7 mouse cellular contexts compared by ENCODE assay signal in genomic region chr11:75189713-75190370, GRCm38 (mm10). TPM values are rescaled to one million over a fixed set of nuclear protein-coding genes. Genes with fewer than 3 reads are reported as not detected.
DNase-seq lines count a peak whose midpoint lies in the region; ATAC-seq and TF ChIP-seq lines count a peak whose summit lies in the region.

No protein-coding gene starts in this region.

- TF ChIP-seq EP300 in lung, postnatal 0 days (IDR thresholded peaks at IDR 0.05) = no peak

- H3K4me3 ChIP-seq in lung, postnatal 0 days (ENCODE audit: low read depth, low read length) = peak overlapping the region; percentile 64
- peak overlapping the region; percentile 91 for H3K4me3 ChIP-seq in embryonic facial prominence, embryonic 15.5 days (replicated peaks)
- H3K4me3 ChIP-seq in intestine, embryonic 15.5 days (replicated peaks) = peak overlapping the region; percentile 79

- H3K9ac ChIP-seq in lung, postnatal 0 days (replicated peaks; ENCODE audit: low read depth) = peak overlapping the region; percentile 45
- peak overlapping the region; percentile 54 for H3K9ac ChIP-seq in embryonic facial prominence, embryonic 15.5 days
- peak overlapping the region; percentile 76 for H3K9ac ChIP-seq in intestine, embryonic 15.5 days

- H3K36me3 ChIP-seq in lung, postnatal 0 days (ENCODE audit: insufficient read depth, low read length) = no peaks in the 10 kb centered on the region
- H3K36me3 ChIP-seq in embryonic facial prominence, embryonic 15.5 days = no peaks in the 10 kb centered on the region
- no peaks in the 10 kb centered on the region for H3K36me3 ChIP-seq in intestine, embryonic 15.5 days

- peak overlapping the region; percentile 89 for H3K4me2 ChIP-seq in lung, postnatal 0 days (replicated peaks; ENCODE audit: low read depth, low read length)
- peak overlapping the region; percentile 85 for H3K4me2 ChIP-seq in embryonic facial prominence, embryonic 15.5 days (replicated peaks)
- peak overlapping the region; percentile 88 for H3K4me2 ChIP-seq in intestine, embryonic 15.5 days (replicated peaks)

- TF ChIP-seq CTCF in lung, postnatal 0 days (IDR thresholded peaks at IDR 0.05) = no peak

- no peak for DNase-seq in lung, postnatal 0 days (ENCODE audit: low spot score)
- DNase-seq in lung, postnatal 25 days (ENCODE audit: low spot score) = no peak
- DNase-seq in neural tube, embryonic 10.5 days (ENCODE audit: extremely low spot score, low spot score) = peak; percentile 26
- no peak for DNase-seq in layer of hippocampus, postnatal 36 days
- no peak for DNase-seq in yolk sac, embryonic 10.5 days (ENCODE audit: low spot score)

- peaks cover 17% of the 10 kb centered on the region; the same call in 1 of the 2 replicates for H3K27me3 ChIP-seq in lung, postnatal 0 days (replicated peaks; ENCODE audit: insufficient read depth, low read length)
- H3K27me3 ChIP-seq in embryonic facial prominence, embryonic 15.5 days = peaks cover 37% of the 10 kb centered on the region
- peaks cover 20% of the 10 kb centered on the region for H3K27me3 ChIP-seq in intestine, embryonic 15.5 days (replicated peaks)

- WGBS in lung, postnatal 0 days = under 1% methylated on average over 22 of the region's 22 CpGs
- 1% methylated on average over 22 of the region's 22 CpGs for WGBS in embryonic facial prominence, embryonic 15.5 days
- WGBS in intestine, embryonic 15.5 days = under 1% methylated on average over 22 of the region's 22 CpGs

- H3K9me3 ChIP-seq in lung, postnatal 0 days (ENCODE audit: low read length) = no peaks in the 10 kb centered on the region
- H3K9me3 ChIP-seq in embryonic facial prominence, embryonic 15.5 days (replicated peaks) = no peaks in the 10 kb centered on the region
- H3K9me3 ChIP-seq in intestine, embryonic 15.5 days = no peaks in the 10 kb centered on the region

- H3K27ac ChIP-seq in lung, postnatal 0 days (ENCODE audit: low read length) = no peak overlapping the region
- H3K27ac ChIP-seq in embryonic facial prominence, embryonic 15.5 days (replicated peaks) = no peak overlapping the region
- peak overlapping the region; percentile 62 for H3K27ac ChIP-seq in intestine, embryonic 15.5 days

- peak; percentile 10 for ATAC-seq in lung, postnatal 0 days
- no peak for ATAC-seq in embryonic facial prominence, embryonic 15.5 days (ENCODE audit: insufficient number of reproducible peaks, low FRiP score, low TSS enrichment, low read depth)
- peak; percentile 65 for ATAC-seq in intestine, embryonic 15.5 days

- peaks cover 14% of the 10 kb centered on the region for H3K4me1 ChIP-seq in lung, postnatal 0 days (ENCODE audit: insufficient read depth, low read depth, low read length)
- peaks cover 52% of the 10 kb centered on the region for H3K4me1 ChIP-seq in embryonic facial prominence, embryonic 15.5 days
- H3K4me1 ChIP-seq in intestine, embryonic 15.5 days (replicated peaks) = peaks cover 28% of the 10 kb centered on the region

RNA-seq across cellular contexts. Expression of gene Dph1, which starts 1.2 kb away (rescaled TPM):
- 11.3 and 14.8 TPM in 2 replicates for polyA plus RNA-seq in lung, postnatal 0 days (2015; fragmentation: Nextera tagmentation; extraction: Ambion mirVana)
- 20.5 and 21.0 TPM in 2 replicates for polyA plus RNA-seq in embryonic facial prominence, embryonic 15.5 days (2015; fragmentation: Nextera tagmentation; extraction: Ambion mirVana)
- polyA plus RNA-seq in intestine, embryonic 15.5 days (2015; fragmentation: Nextera tagmentation; extraction: Ambion mirVana) = 23.4 and 23.8 TPM in 2 replicates
- total RNA-seq in layer of hippocampus, postnatal 36 days (2021) = 10 to 100 TPM; 33.4 to 33.9 TPM

RNA-seq across cellular contexts. Expression of gene Rtn4rl1, which starts 3.7 kb away (rescaled TPM):
- 3.6 and 4.3 TPM in 2 replicates for polyA plus RNA-seq in lung, postnatal 0 days (2015; fragmentation: Nextera tagmentation; extraction: Ambion mirVana)
- 6.4 and 7.3 TPM in 2 replicates for polyA plus RNA-seq in embryonic facial prominence, embryonic 15.5 days (2015; fragmentation: Nextera tagmentation; extraction: Ambion mirVana)
- 1.7 and 1.8 TPM in 2 replicates for polyA plus RNA-seq in intestine, embryonic 15.5 days (2015; fragmentation: Nextera tagmentation; extraction: Ambion mirVana)
- total RNA-seq in layer of hippocampus, postnatal 36 days (2021) = 100 to 1,000 TPM; 103 to 107 TPM

RNA-seq across cellular contexts. Expression of gene Ovca2, which starts 11.2 kb away (rescaled TPM):
- 19.7 and 22.0 TPM in 2 replicates for polyA plus RNA-seq in lung, postnatal 0 days (2015; fragmentation: Nextera tagmentation; extraction: Ambion mirVana)
- polyA plus RNA-seq in embryonic facial prominence, embryonic 15.5 days (2015; fragmentation: Nextera tagmentation; extraction: Ambion mirVana) = 23.8 and 25.1 TPM in 2 replicates
- polyA plus RNA-seq in intestine, embryonic 15.5 days (2015; fragmentation: Nextera tagmentation; extraction: Ambion mirVana) = 21.3 and 21.4 TPM in 2 replicates
- 10 to 100 TPM; 18.0 to 19.9 TPM for total RNA-seq in layer of hippocampus, postnatal 36 days (2021)

RNA-seq across cellular contexts. Expression of gene Hic1, which starts 20.5 kb away (rescaled TPM):
- 9.9 and 13.4 TPM in 2 replicates for polyA plus RNA-seq in lung, postnatal 0 days (2015; fragmentation: Nextera tagmentation; extraction: Ambion mirVana)
- 17.7 and 19.8 TPM in 2 replicates for polyA plus RNA-seq in embryonic facial prominence, embryonic 15.5 days (2015; fragmentation: Nextera tagmentation; extraction: Ambion mirVana)
- 20.3 and 22.0 TPM in 2 replicates for polyA plus RNA-seq in intestine, embryonic 15.5 days (2015; fragmentation: Nextera tagmentation; extraction: Ambion mirVana)
- 1 to 10 TPM; 2.8 to 3.6 TPM for total RNA-seq in layer of hippocampus, postnatal 36 days (2021)
